Comparison of ENCODE assay signal across 8 mouse cellular contexts in the genomic region with DNA sequence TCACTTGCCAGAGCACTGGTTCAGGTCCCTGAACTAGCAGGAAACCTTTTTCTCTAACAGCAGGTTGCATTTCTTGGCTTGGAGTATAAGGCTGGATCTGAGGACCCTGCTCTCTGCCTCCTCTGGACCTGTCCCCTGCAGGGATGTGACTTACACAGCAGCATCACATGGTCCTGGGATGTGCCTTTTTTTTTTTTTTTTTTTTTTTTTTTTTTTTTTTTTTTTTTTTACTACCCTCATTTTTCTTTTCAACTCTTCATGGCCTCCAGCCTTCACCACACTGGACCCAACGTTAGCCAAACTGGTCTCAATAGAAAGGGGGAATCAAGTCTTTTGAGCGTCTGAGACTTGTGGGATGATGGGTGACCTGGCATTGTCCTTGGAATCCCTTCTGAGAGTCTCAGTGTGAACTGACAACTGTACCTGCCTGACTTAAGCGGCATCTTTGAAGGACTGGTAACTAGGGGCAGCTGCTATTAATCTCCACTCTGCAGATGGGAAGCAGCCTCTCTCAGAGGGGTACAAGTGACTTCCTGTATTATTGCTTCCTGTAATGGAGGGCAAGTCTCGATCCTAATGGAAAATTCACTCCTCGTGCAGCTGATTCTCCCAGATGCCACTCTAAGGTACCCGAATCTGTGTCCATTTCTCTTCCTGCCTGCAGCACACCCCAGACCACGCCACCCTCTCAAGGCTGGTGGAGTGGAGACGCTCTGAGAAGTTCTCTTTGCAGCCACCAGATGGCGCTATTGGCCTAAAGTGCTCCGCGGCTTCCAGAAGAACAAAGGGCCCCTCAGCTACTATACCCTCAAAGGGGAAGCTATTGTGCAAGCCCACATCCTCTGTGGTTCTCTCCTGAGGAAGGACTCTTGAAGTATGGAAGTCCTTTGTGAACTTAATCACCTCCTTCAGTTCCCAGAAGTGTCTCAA. TPM values are rescaled to one million over a fixed set of nuclear protein-coding genes. Genes with fewer than 3 reads are reported as not detected.
DNase-seq lines count a peak whose midpoint lies in the region; ATAC-seq and TF ChIP-seq lines count a peak whose summit lies in the region.

No protein-coding gene starts in this region.

- TF ChIP-seq CTCF in gastrocnemius, adult 2 months (IDR thresholded peaks at IDR 0.05): peak; percentile 98

- ATAC-seq in megakaryocyte-erythroid progenitor cell, adult 5-6 weeks (replicated peaks; ENCODE audit: low FRiP score, low TSS enrichment, poor library complexity, severe bottlenecking): peak; percentile 73

- intact Hi-C loops in gastrocnemius, adult 2 months (cut with DNase I): loop anchor here (1.0 kb wide), 1 partner anchor 112 kb away; no protein-coding TSS in a partner anchor
- intact Hi-C loops in left cerebral cortex, postnatal 14 days (cut with DNase I): loop anchor here (2.0 kb wide), 1 partner anchor 112 kb away; no protein-coding TSS in a partner anchor

- no peak overlapping the region for H3K4me3 ChIP-seq in gastrocnemius, adult 2 months

- H3K27ac ChIP-seq in gastrocnemius, adult 2 months: no peak overlapping the region

- peak; percentile 65 for DNase-seq in WW6 (ENCODE audit: low read depth, low spot score)
- DNase-seq in cerebellum, postnatal 25 days: peak; percentile 81 to 86
- peak; percentile 74 for DNase-seq in gastrocnemius, adult 2 months
- peak; percentile 81 for DNase-seq in hindlimb bud, embryonic 11.5 days (ENCODE audit: extremely low spot score, low read depth, low spot score)
- peak; percentile 79 to 87 for DNase-seq in left cerebral cortex, postnatal 14 days (ENCODE audit: low spot score in 2 of 2)
- DNase-seq in right cerebral cortex, postnatal 10 days (ENCODE audit: low spot score in 2 of 2): peak; percentile 87 to 89
- DNase-seq in urinary bladder, postnatal 14 days (ENCODE audit: low spot score): peak; percentile 74

RNA-seq across cellular contexts. Expression of gene Slc34a1, which starts 7.1 kb away (rescaled TPM):
- total RNA-seq in gastrocnemius, adult 2 months (2021): not detected
- total RNA-seq in left cerebral cortex, postnatal 14 days (2021): under 1 TPM in 1 of 2 experiments, not detected in 1; 0.72 TPM
- not detected in 2 replicates for total RNA-seq in megakaryocyte-erythroid progenitor cell, adult 5-6 weeks (2014; fragmentation: Nextera tagmentation)
- not detected in 2 replicates for total RNA-seq in megakaryocyte-erythroid progenitor cell, adult 5-6 weeks (2017)

RNA-seq across cellular contexts. Expression of gene Pfn3, which starts 9.9 kb away (rescaled TPM):
- not detected for total RNA-seq in gastrocnemius, adult 2 months (2021)
- total RNA-seq in left cerebral cortex, postnatal 14 days (2021): under 1 TPM in 1 of 2 experiments, not detected in 1; 0.70 TPM
- not detected in 2 replicates for total RNA-seq in megakaryocyte-erythroid progenitor cell, adult 5-6 weeks (2014; fragmentation: Nextera tagmentation)
- total RNA-seq in megakaryocyte-erythroid progenitor cell, adult 5-6 weeks (2017): not detected in 2 replicates

RNA-seq across cellular contexts. Expression of gene F12, which starts 21.5 kb away (rescaled TPM):
- not detected for total RNA-seq in gastrocnemius, adult 2 months (2021)
- under 1 TPM in 1 of 2 experiments, not detected in 1; 0.30 TPM for total RNA-seq in left cerebral cortex, postnatal 14 days (2021)
- not detected in 2 replicates for total RNA-seq in megakaryocyte-erythroid progenitor cell, adult 5-6 weeks (2014; fragmentation: Nextera tagmentation)
- not detected in 2 replicates for total RNA-seq in megakaryocyte-erythroid progenitor cell, adult 5-6 weeks (2017)

RNA-seq across cellular contexts. Expression of gene Rgs14, which starts 35.6 kb away (rescaled TPM):
- total RNA-seq in gastrocnemius, adult 2 months (2021): under 1 TPM in 1 of 2 experiments, not detected in 1; 0.20 TPM
- 10 to 100 TPM; 33.3 to 35.4 TPM for total RNA-seq in left cerebral cortex, postnatal 14 days (2021)
- 6.9 and 11.9 TPM in 2 replicates for total RNA-seq in megakaryocyte-erythroid progenitor cell, adult 5-6 weeks (2014; fragmentation: Nextera tagmentation)
- 1.8 and 3.2 TPM in 2 replicates for total RNA-seq in megakaryocyte-erythroid progenitor cell, adult 5-6 weeks (2017)

RNA-seq across cellular contexts. Expression of gene Grk6, which starts 39.8 kb away (rescaled TPM):
- 1 to 10 TPM; 9.6 to 10.0 TPM for total RNA-seq in gastrocnemius, adult 2 months (2021)
- total RNA-seq in left cerebral cortex, postnatal 14 days (2021): 10 to 100 TPM; 67.5 to 67.8 TPM
- total RNA-seq in megakaryocyte-erythroid progenitor cell, adult 5-6 weeks (2014; fragmentation: Nextera tagmentation): 61.4 and 80.6 TPM in 2 replicates
- 67.7 and 82.4 TPM in 2 replicates for total RNA-seq in megakaryocyte-erythroid progenitor cell, adult 5-6 weeks (2017)
